Mouse (Mus musculus): ENCODE results near the gene Srrd.

DNA sequence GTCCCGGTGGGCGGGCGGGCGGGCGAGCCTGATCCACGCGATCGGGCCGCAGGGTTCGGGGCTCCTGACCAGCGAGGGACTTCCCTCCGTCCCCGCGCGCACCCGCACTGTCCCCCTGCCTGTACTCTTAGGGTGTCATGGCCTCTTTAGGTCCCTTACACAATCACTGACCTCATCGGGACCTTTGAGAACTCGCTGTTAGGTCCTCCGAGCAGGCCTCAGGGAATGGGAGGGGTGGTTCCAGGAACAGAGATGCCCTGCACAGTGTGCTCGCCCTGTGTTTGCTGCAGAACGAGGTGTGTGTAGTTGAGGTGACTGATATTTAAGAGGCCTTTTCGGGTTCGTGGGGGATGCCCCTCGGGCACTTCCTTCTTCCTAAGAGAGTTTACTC lies 360 bp upstream of the Srrd start:
- TF ChIP-seq CTCF (IDR thresholded peaks at IDR 0.05; ENCODE audit: low read depth, low read length), result no peak
- no peak for TF ChIP-seq GATA1 (IDR thresholded peaks at IDR 0.05; ENCODE audit: borderline replicate concordance, low read length)
- no peak for TF ChIP-seq POLR2AphosphoS5 (IDR thresholded peaks at IDR 0.05; ENCODE audit: insufficient replicate concordance, low read depth, low read length)
